Mouse (Mus musculus) kidney, embryonic 14.5 days (tissue): ENCODE data around the gene Snorc. TPM values are rescaled to one million over a fixed set of nuclear protein-coding genes. Genes with fewer than 3 reads are reported as not detected.
"Not testable (repeated sequence)": the region's sequence is repeated elsewhere in the genome, so short reads cannot be mapped to it uniquely, and the experiment has no call there.

Experiments used
- ATAC-seq: fragments of 200-750 bp; cut with Nextera tagmentation; 2 replicates; pipeline ENCODE4 v1.8.0; 2017; ENCODE audit warnings: moderate number of reproducible peaks, mild to moderate bottlenecking, moderate TSS enrichment, moderate library complexity; ENCODE audit not compliant: low FRiP score, low TSS enrichment
- H3K27ac ChIP-seq: fragments of 300-500 bp; sonication (generic); 2 replicates; pipeline ENCODE4 v1.5.1; 2014; ENCODE audit warnings: low read depth, mild to moderate bottlenecking, low read length, moderate library complexity, mixed read lengths
- H3K27me3 ChIP-seq: fragments of 300-500 bp; sonication (generic); 2 replicates; pipeline ENCODE4 v1.6.1; 2014; ENCODE audit warnings: mild to moderate bottlenecking, low read length; ENCODE audit not compliant: control insufficient read depth, insufficient read depth
- H3K36me3 ChIP-seq: fragments of 300-500 bp; sonication (generic); 2 replicates; pipeline ENCODE4 v1.6.1; 2014; ENCODE audit warnings: low read length, mixed read lengths; ENCODE audit not compliant: control insufficient read depth, insufficient read depth
- H3K4me1 ChIP-seq: fragments of 300-500 bp; sonication (generic); 2 replicates; pipeline ENCODE4 v1.6.1; 2014; ENCODE audit warnings: low read length, mixed read lengths; ENCODE audit not compliant: control insufficient read depth, insufficient read depth
- H3K4me2 ChIP-seq: fragments of 300-500 bp; sonication (generic); replicated peaks from 2 replicates; pipeline ENCODE4 v1.6.1; 2014; ENCODE audit warnings: low read depth, mild to moderate bottlenecking, low read length
- H3K4me3 ChIP-seq: fragments of 300-500 bp; sonication (generic); 2 replicates; pipeline ENCODE4 v1.5.1; 2014; ENCODE audit warnings: mild to moderate bottlenecking, low read length
- H3K9ac ChIP-seq: fragments of 300-500 bp; sonication (generic); 2 replicates; pipeline ENCODE4 v1.6.1; 2014; ENCODE audit warnings: low read depth, mild to moderate bottlenecking, low read length, moderate library complexity
- H3K9me3 ChIP-seq: fragments of 300-500 bp; sonication (generic); 2 replicates; pipeline ENCODE4 v1.6.1; 2016; ENCODE audit warnings: low read length; ENCODE audit not compliant: control insufficient read depth
- WGBS: fragments of 180-500 bp; shearing (Covaris S2); extraction: QIAGEN DNeasy Blood & Tissue Kit; methylation state at CpG from one replicate; pipeline ENCODE4 v1.1.7; 2014; 5-methylcytosine and 5-hydroxymethylcytosine counted together
- polyA plus RNA-seq: library from polyadenylated mRNA; unstranded; fragments of >200 nt; fragmentation: Nextera tagmentation; extraction: Ambion mirVana; gene quantifications from 2 replicates; pipeline ENCODE4 v1.2.1, GENCODE M21; 2014

Snorc gene
- polyA plus RNA-seq, result not detected in 2 replicates

DNA sequence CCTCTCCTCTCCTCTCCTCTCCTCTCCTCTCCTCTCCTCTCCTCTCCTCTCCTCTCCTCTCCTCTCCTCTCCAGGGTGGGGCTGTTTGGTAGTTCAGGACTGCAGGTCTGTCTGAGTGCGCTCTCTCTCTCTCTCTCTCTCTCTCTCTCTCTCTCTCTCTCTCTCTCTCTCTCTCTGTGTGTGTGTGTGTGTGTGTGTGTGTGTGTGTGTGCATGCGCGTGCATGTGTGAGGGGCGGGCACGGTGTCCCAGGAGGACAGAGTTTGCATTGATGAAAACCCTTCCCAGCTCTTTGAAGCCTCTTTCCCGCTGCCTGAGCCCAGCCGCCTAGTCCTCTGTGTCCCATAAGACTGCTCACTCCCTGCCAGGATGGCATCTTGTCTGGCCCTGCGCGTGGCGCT lies at the start of gene Snorc:
Gene Snorc, plus strand, starts transcription at position 301 of the 400 bp plus-strand sequence.
- not testable (repeated sequence) for H3K27me3 ChIP-seq, H3K4me3 ChIP-seq, H3K4me1 ChIP-seq, H3K9ac ChIP-seq, H3K36me3 ChIP-seq, H3K27ac ChIP-seq, ATAC-seq, H3K4me2 ChIP-seq, H3K9me3 ChIP-seq
- WGBS, result 53% methylated on average over 9 of the region's 10 CpGs

DNA sequence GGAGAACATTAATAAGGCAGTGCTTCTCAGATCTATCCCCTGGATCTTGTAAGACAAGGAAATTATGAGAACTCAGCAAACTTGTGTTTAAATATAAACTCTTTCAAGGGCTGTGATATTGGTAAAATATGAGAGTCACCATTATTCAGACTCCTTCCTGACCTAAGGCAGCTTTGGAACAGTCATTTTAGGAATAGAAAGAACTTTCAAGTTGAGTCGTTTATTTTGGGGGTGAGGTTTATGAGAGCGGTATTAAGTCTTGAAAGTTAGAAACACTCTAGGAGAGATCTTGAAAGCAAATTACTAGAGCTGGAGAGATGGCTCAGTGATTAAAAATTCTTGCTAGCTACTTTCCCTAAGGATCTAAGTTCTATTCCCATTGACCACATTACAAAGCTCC lies 34.9 kb upstream of the Snorc start:
- Histone ChIP-seq H3K4me3 (no peak overlapping the region), H3K9me3 (no peaks in the 10 kb centered on the region), H3K27ac (no peak overlapping the region), H3K4me2 (no peak overlapping the region), H3K9ac (no peak overlapping the region), H3K36me3 (peaks cover 61% of the 10 kb centered on the region), H3K27me3 (no peaks in the 10 kb centered on the region), H3K4me1 (no peaks in the 10 kb centered on the region)
- 93% methylated on average over 2 of the region's 2 CpGs for WGBS
- no peak for ATAC-seq

DNA sequence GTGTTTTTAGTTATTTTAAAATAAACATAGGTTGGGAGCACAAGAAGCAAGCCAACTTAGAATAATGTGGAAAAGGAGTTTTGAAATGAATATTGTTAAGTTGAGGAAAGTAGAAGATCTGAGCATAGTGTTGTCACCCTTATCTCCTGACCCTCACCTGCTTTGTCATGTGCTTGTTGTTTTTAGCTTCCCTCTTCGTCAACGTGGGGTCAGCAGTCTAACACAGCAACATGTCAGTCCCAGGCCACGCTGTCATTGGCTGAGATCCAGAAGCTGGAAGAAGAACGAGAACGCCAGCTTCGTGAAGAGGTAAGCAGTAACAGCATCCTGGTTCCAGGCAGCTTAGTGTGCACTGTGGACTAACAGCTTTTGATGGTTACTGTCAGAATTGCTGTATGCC lies 33.5 kb upstream of the Snorc start:
- Histone ChIP-seq H3K36me3 (peaks cover 66% of the 10 kb centered on the region), H3K9me3 (no peaks in the 10 kb centered on the region), H3K9ac (no peak overlapping the region), H3K27me3 (no peaks in the 10 kb centered on the region), H3K27ac (no peak overlapping the region), H3K4me2 (no peak overlapping the region), H3K4me3 (no peak overlapping the region), H3K4me1 (no peaks in the 10 kb centered on the region)
- no peak for ATAC-seq
- WGBS, result 73% methylated on average over 6 of the region's 6 CpGs

DNA sequence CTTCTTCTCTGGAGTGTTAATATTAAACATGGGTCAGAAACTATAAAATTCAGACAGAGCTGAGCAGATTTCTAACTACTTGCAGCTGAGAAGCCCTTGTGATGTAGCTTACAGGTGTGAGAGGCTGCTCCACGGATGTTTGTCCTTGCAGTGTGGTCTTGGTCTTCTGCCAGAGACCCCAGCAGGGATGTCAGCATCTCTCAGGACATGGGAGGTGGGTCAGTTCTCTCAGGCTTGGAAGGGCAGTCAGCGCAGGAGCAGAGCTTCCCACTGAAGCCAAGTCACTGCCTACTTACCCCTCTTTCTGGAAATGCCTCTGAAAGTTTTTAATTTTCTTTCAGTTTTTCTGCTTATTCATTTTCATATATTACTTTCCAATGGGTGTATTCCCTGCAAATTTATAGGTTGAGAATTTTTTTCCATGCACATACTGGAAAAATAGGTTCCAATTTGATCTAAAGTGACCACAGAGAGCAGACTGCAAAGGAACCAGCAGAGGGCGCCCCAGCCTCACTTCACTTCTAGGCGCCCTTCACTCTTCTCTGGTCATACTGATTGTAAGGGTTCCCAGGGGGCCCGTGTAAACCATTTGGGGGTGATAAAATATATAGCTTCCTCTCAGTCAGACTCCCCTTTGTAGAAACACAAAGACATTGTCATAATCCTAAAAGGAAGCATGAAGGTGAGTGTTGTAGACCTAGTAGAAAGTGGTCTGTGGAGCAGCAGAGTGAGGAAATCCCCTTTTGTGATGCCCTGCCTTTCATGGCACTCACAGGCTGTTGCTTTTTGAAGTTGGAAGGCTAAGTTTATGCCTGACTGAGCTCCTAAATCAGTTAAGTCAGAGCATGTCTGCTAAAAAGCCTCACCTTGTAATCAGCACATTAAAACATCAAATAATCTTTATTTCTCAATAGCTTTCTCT lies 22.6 kb upstream of the Snorc start:
- no peak overlapping the region for H3K4me3 ChIP-seq
- no peak overlapping the region for H3K4me2 ChIP-seq
- 0 out of 2 replicates have a peak, but pooled peaks have one; percentile 39 for ATAC-seq
- H3K9me3 ChIP-seq, result no peaks in the 10 kb centered on the region
- H3K27ac ChIP-seq, result no peak overlapping the region
- H3K4me1 ChIP-seq, result no peaks in the 10 kb centered on the region
- H3K27me3 ChIP-seq, result no peaks in the 10 kb centered on the region
- 37% methylated on average over 5 of the region's 5 CpGs for WGBS
- no peak overlapping the region for H3K9ac ChIP-seq
- peaks cover 70% of the 10 kb centered on the region for H3K36me3 ChIP-seq

DNA sequence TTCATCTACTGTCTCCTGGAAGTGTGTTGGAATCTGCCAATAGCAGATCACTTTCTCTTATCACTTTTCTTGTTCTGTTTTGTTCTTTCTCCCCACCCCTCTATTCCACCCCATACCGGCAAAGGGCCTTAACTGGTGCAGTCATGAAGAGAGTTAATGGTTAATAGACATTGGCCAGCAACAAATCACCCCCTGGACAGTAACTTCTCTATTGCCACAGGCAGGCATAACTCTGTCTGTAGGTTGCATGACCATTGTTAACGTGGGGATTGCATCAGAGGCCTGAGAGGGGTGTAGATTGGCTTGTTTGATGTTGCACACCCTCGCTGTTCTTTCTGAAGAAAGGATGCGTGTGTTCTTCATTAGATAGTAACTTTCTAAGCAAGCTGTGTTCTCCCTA lies 20.6 kb upstream of the Snorc start:
- Histone ChIP-seq H3K36me3 (peaks cover 50% of the 10 kb centered on the region), H3K9ac (no peak overlapping the region), H3K27me3 (no peaks in the 10 kb centered on the region), H3K4me1 (no peaks in the 10 kb centered on the region), H3K27ac (no peak overlapping the region), H3K4me2 (no peak overlapping the region), H3K9me3 (no peaks in the 10 kb centered on the region), H3K4me3 (no peak overlapping the region)
- ATAC-seq, result no peak
- 83% methylated on average over 4 of the region's 4 CpGs for WGBS

DNA sequence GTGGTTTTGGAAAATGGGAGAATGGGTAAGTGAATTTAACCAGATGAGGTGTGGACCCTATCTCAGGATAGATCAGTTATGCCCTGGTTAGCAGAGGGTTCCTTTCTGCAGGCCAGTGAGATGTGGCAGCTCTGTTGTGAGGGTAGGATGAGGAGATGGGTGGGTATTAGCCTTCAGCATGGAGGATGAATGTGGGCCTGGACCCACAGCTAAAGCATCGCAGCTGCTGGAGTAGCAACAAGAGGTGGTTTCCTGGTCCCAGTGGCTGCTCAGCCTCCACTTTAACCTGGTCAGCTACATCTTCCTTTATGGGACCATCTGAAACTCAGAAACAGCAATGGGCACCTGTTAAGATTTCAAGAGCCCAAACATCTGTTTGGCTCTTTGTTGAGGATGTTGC lies 13.6 kb upstream of the Snorc start:
- no peak for ATAC-seq
- WGBS, result 93% methylated on average over 1 of the region's 1 CpGs
- H3K27ac ChIP-seq, result no peak overlapping the region
- no peak overlapping the region for H3K9ac ChIP-seq
- H3K4me1 ChIP-seq, result no peaks in the 10 kb centered on the region
- peaks cover 2% of the 10 kb centered on the region; the same call in 1 of the 2 replicates for H3K36me3 ChIP-seq
- no peaks in the 10 kb centered on the region for H3K27me3 ChIP-seq
- no peak overlapping the region for H3K4me3 ChIP-seq
- H3K4me2 ChIP-seq, result no peak overlapping the region
- no peaks in the 10 kb centered on the region for H3K9me3 ChIP-seq

DNA sequence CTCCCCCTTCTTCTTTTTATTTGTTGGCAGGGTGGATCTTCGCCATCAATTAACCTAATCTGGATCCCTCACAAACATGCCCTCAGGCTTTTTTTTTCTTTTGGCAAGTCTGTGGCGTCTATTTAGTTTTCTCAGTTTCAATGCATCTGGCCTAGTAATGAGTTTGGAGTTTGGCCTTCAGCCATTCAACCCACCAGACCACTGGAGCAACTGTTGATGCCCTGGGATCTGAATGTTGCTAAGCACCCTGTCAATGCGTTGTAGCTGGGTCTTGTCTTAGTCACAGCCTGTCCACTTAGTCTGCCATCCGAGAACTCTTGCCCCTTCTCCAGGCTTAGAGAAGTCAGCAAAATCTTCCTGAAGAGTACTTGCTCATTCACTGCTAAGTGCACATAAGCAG lies 12.0 kb upstream of the Snorc start:
- Histone ChIP-seq H3K36me3 (no peaks in the 10 kb centered on the region), H3K4me1 (no peaks in the 10 kb centered on the region), H3K27ac (no peak overlapping the region), H3K27me3 (no peaks in the 10 kb centered on the region), H3K9ac (no peak overlapping the region), H3K9me3 (no peaks in the 10 kb centered on the region), H3K4me2 (no peak overlapping the region), H3K4me3 (no peak overlapping the region)
- 93% methylated on average over 4 of the region's 4 CpGs for WGBS
- no peak for ATAC-seq

DNA sequence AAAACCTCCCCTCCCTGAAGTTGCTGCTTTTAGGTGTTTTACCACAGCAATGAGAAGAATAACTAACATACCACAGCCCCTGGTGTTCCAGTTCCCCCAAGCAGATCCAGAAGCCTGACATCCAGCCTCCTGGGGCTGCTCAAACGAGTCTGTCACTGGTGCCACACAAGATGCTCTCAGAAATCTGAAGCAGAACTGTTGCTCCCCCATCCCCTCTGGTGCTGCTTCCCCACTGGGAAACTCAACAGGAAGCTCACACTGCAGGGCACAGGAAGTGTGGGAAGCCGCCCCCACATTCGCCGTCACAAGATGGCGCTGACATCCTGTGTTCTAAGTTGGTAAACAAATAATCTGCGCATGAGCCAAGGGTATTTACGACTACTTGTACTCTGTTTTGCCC lies 10.2 kb upstream of the Snorc start:
- ATAC-seq, H3K4me1 ChIP-seq, H3K9me3 ChIP-seq, H3K4me3 ChIP-seq, H3K4me2 ChIP-seq, H3K27ac ChIP-seq, H3K9ac ChIP-seq, H3K36me3 ChIP-seq, H3K27me3 ChIP-seq: not testable (repeated sequence)
- 96% methylated on average over 5 of the region's 7 CpGs for WGBS

DNA sequence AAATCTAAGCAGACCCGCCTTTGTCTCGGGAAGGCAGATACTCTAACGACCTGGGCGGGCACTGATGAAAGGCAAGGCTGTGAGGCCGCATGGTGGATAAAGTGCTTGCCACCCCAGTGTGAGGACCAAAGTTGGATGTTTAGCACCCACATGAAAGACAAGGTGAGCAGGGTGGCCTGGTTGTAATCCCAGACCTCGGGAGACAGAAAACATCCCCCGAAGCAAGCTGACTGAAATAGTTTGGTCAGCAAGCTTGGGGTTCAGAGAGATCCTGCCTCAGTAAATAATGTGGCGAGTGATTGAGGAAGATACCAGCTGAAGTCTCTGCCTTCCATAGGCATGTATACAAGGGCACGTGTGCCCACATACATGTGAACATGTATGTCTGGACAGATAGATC lies 2.6 kb upstream of the Snorc start:
- 49% methylated on average over 9 of the region's 9 CpGs for WGBS
- Histone ChIP-seq H3K4me3 (no peak overlapping the region), H3K27ac (no peak overlapping the region), H3K36me3 (no peaks in the 10 kb centered on the region), H3K4me1 (no peaks in the 10 kb centered on the region), H3K9ac (no peak overlapping the region), H3K9me3 (no peaks in the 10 kb centered on the region), H3K4me2 (no peak overlapping the region), H3K27me3 (no peaks in the 10 kb centered on the region)
- no peak for ATAC-seq
